Mouse (Mus musculus): ENCODE measurements at regions not wholly inside any gene's neighbourhood (a gene's known extent, or its start where the extent isn't known, plus 50 kb on each side); places are given as distances from the start of the nearest gene placed in this dataset.
"Not testable (repeated sequence)": the region's sequence is repeated elsewhere in the genome, so short reads cannot be mapped to it uniquely, and the experiment has no call there.

DNA sequence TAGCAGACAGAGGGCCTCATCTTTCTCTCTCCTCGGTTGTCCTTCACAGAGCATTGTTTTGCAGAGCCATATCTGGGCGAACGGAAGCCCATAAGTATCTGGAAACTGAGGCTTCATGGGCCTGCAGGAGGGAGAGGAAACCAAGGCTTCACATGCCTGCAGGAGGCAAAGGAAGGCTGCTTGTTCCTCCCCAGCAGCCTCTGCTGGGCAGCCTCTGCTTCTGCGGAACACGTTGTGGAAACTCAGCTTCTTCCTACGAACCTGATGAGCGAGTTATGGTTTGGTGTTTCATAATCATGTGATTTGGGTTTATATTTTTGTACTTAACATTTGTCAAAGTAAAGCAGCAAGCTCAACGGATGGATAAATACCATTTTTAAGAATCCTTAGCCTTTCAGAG lies 177.6 kb upstream of the Arglu1 start:
- intact Hi-C loops (cut with DNase I), result no loop called here
- DNase-seq (ENCODE audit: extremely low spot score in 1 of 2, low spot score in 2 of 2), result no peak

DNA sequence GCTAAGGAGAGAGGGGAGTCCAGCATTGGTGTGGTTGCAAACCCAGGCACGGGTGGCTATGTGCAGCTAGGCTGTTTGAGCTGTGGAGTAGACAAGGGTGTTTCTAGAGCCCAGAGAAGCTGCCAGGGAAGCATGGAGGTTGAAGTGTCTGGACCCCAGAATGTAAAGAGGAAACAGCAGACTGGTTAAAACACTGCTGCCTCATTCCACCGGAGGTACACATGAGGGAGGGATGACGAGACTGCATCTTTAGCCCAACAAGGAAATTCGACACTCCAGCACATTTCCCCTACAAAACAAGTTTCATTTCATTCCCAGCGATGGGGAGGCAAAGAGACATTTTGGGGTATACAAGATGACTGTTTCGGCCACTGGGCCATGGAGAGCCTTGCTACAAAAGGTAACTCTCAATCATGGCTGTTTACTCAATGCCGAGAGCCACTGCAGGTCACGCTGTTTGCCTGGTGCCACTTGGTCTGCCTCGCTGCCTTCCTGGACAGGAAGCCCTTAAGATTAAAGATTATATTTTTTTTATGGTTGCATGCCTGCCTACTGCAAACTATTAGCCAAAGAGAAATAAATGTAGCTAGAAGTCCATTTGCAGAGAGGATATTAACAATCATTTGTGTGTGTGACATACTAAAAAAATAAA lies 176.9 kb upstream of the Arglu1 start:
- DNase-seq (ENCODE audit: extremely low spot score in 1 of 2, low spot score in 2 of 2), result no peak
- intact Hi-C loops (cut with DNase I), result no loop called here

DNA sequence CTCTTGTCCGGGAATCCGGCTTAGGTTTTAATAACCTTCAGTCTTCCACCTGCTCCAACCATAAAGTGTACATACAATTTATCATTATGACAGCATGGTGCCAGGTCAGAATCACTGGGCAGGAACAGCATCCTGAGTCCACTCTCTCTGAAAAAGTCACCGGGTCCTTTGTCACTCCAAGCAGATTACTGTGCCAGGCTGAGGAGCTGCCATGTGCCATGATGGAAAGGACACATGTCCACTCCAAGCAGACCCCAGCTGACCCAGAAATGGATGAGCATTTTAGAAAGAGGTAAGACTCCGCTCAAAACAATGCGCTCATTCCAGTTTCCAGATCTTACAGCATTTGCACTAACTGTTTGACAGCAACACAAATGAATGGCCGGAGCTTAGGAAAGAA lies 172.4 kb upstream of the Arglu1 start:
- DNase-seq (ENCODE audit: extremely low spot score in 1 of 2, low spot score in 2 of 2), result no peak
- intact Hi-C loops (cut with DNase I), result no loop called here

DNA sequence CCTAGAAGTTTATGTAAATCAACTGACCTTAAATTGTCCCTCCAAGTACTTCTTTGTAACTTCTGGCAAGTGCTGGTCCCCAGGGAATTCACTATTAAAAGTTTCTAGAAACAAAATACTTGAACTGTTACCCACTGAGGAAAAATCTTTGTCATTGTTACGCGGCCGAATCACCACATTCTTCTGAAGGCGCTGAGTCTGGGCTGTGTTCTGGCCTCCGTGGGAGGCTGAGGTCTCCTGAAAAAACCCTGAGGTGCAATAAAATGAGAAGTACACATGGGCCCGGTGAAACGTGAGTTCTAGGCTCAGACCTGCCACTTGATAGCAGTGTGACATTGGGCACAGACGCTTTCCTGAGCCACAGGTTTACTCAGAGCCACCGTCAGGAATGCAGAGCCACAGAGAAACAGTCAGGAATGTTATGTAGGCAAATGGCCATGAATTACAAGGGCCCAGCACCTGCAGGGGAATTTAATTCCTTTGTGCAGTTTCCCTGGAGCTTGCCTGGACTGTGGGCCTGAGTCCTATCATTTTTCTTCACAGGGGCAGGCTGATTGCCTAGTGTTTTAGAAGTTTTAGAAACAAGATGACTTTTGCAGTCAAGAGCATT lies 171.1 kb upstream of the Arglu1 start:
- intact Hi-C loops (cut with DNase I), result no loop called here
- no peak for DNase-seq (ENCODE audit: extremely low spot score in 1 of 2, low spot score in 2 of 2)

DNA sequence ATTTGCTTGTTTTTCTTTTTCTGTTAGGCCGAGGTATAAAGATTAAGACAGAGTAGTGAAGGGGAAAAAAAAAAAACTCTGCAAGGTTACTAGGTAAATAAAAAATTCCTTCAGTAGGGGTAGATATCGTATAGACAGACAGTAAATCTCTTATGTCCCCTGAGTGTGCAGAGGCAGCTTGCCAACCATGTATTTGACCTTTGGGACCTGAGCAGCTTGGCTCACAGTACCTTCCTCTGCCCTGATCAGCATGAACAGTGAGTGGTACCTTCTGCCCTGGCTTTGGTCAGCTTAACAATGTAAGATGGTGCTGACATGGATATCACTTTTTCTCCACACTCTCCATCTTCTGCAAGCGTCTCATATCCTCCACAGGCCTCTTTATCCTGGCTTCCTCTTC lies 168.3 kb upstream of the Arglu1 start:
- intact Hi-C loops (cut with DNase I), result no loop called here
- no peak for DNase-seq (ENCODE audit: extremely low spot score in 1 of 2, low spot score in 2 of 2)

DNA sequence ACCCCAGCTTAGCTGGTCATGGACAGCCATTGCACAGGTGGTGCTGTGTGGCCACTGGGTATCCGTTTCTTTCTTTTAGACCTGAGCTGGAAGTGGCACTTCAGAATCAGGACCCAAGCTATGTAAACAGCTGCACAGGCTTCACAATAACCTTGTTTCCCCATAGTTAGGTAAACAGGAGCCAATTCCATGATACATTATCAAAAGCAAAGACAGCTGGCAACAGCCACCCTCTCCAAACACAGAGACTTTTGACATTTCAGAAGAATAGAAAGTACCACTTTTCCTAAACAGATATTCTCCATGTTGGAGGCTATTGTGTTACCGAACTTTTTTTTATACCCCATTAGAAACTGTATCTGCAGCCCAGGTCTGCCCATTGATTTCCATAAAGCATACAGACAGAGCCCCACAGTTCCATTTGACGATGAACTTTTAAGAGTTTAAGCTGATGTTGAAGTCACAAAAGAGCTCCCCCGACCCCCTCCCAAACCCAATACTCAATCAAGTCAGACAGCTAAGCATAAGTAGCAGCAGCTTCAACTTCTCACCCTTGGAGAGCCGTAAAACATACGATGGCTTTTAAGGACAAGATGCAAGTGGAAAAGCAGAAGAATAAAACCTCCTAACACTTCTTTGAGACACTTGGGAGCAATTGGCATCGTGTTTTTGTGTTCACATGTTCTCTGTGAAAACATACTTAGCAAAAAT lies 162.5 kb upstream of the Arglu1 start:
- no peak for DNase-seq (ENCODE audit: extremely low spot score in 1 of 2, low spot score in 2 of 2)
- intact Hi-C loops (cut with DNase I), result no loop called here

DNA sequence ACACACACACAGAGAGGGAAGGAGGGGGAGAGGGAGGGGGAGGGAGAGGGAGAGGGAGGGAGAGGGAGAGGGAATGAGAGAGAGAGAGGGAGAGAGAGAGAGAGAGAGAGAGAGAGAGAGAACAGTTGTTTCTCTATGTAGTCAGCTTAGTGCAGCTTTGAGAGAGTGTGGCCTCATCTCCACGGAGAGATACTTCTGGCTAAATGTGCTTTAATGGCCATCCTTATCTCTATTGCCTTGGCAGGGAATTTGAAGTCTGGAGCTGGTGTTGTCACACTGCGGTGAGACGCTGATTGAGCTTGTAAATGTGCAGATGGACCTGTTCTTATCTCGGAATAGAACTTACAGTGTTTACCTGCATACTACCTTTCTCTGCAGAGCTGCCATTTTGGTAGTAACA lies 160.9 kb upstream of the Arglu1 start:
- intact Hi-C loops (cut with DNase I), result no loop called here
- no peak for DNase-seq (ENCODE audit: extremely low spot score in 1 of 2, low spot score in 2 of 2)

DNA sequence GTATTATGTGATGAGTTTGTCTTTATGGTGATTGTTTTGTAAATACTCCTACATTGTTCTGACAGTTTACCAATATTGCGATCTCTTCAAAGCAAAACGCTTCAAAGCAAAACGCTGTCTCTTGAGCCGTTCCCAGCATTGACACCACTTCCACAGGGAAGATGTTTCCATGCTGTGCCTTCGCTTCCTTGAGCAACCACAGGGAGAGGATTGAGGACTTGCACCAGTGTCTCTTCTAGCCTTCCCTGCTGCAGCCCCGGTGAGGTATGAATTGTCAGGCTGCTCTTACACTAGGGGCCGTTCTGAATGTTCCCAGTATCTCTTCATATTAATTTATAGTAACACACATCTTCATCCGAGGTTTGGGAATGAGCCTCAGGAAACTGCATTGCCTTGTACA lies 160.4 kb upstream of the Arglu1 start:
- intact Hi-C loops (cut with DNase I), result no loop called here
- DNase-seq (ENCODE audit: extremely low spot score in 1 of 2, low spot score in 2 of 2), result no peak

DNA sequence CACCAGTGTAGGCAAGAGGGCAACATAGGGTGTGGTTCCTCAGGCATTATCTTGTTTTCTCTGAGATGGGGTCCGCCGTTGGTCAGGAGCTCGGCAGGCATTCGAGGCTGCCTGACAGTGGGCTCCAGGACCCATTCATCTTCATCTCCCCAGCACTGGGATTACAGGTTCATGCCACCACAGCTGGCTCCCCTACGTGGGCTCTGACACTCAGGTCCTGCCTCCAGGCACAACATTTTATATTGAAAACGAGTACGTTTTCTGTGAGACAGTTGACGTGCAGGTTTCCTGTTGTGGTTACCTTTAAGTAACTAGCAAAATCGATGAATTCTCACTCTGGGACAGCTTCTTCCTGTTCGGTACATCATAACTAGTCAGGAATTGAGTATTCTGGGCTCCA lies 157.3 kb upstream of the Arglu1 start:
- intact Hi-C loops (cut with DNase I), result no loop called here
- no peak for DNase-seq (ENCODE audit: extremely low spot score in 1 of 2, low spot score in 2 of 2)

DNA sequence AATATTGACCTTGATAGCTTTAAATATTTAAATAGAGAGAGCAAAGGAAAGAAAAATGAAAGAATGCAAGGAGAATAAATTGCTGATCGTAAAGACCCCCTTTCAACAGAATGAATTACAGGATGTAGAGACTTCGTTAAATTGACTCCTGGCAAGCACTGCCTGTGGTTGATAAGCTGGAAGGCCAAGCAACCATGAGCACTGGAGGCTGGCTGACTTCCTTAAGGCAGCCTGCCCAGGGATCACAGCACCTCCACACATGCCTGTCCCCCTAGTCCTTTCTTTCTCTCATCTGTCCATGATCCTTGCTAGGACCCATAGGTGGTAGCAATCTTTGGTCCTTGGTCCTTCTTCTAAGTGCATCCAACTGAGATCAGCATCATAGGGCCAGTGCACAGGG lies 152.0 kb upstream of the Arglu1 start:
- intact Hi-C loops (cut with DNase I), result no loop called here
- DNase-seq (ENCODE audit: extremely low spot score in 1 of 2, low spot score in 2 of 2), result no peak

DNA sequence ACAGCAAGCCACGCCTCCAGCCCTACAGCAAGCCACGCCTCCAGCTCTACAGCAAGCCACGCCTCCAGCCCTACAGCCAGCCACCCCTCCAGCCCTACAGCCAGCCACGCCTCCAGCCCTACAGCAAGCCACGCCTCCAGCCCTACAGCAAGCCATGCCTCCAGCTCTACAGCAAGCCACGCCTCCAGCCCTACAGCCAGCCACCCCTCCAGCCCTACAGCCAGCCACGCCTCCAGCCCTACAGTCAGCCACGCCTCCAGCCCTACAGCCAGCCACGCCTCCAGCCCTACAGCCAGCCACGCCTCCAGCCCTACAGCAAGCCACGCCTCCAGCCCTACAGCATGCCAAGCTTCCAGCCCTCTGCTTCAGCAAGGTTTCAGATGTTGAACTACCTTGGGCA lies 145.8 kb upstream of the Arglu1 start:
- intact Hi-C loops (cut with DNase I); DNase-seq (ENCODE audit: extremely low spot score in 1 of 2, low spot score in 2 of 2): not testable (repeated sequence)

DNA sequence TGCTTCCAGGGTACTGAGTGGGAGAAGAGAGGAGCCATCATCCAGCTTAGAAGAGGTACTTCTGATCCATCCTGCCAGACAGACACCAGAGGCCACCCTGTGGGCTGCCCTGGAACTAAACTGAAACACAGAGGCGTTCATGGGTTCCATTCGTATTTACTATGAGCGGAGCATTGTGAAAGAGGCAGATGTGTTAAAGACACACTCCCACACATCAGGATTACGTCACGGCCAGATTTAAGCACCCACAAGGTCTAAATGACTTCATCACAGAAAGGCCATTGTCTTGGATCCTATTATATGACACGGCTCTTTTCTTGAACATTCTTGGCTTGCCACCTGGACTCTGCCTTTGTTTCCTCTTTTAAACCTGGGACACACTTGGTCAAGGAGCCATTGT lies 141.0 kb upstream of the Arglu1 start:
- intact Hi-C loops (cut with DNase I), result no loop called here
- no peak for DNase-seq (ENCODE audit: extremely low spot score in 1 of 2, low spot score in 2 of 2)

DNA sequence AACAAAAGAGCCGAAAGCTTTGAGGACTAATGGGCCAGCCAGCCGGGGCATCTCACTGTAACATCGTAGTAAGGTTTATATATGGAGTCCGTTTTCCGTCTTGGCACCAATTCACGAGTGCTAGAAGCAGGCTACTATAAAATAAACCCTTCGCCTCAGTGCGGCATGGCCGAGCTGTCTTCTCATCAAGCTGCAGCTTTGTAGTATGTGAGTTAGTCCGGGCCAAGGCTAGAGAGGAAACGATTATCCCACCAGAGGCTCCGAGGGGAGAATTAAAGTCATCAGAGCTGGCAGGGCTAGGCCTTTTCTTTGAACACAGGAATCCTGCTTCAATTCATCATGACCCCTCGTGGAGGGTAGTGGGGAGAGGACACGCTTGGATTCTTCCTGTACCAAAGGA lies 138.9 kb upstream of the Arglu1 start:
- DNase-seq (ENCODE audit: extremely low spot score in 1 of 2, low spot score in 2 of 2), result no peak
- intact Hi-C loops (cut with DNase I), result no loop called here

DNA sequence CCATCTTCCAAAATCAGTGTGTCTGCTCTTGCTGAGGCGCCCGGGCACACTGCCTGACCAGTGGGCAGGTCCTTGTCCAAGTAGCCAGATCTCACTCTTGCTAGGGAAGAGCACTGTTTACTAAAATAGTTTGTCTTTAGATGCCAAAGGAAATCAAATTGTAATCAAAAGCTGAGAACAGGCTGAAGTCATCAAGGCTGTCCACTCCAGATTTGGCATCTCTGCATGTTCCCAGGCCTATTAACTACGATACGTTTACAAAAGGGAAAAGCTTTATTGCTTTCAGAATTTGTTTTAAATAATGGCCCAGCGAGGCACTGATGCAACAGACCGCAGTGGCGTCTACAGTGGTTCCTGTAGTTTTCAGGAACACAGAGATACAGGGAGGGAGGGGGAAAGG lies 137.2 kb upstream of the Arglu1 start:
- DNase-seq (ENCODE audit: extremely low spot score in 1 of 2, low spot score in 2 of 2), result no peak
- intact Hi-C loops (cut with DNase I), result no loop called here

DNA sequence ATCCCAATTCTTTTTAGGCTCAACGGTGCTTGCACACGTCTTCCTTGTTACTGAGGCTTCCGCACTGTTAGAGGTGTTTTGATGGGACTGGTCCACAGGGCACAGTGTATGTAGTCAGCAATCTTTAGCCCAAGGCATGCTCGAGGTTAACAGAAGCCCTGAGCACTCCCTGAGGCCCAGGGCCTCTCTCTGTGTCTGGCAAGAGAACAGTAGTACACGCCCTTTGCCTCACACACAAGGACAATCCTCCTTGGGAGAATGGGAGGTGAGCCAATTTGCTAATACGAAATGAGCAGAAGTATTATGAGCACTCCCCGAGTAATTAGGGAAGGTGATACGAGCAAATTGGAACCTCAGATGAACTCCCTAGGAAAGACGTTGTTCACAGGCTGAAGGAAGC lies 136.5 kb upstream of the Arglu1 start:
- no peak for DNase-seq (ENCODE audit: extremely low spot score in 1 of 2, low spot score in 2 of 2)
- intact Hi-C loops (cut with DNase I), result no loop called here

DNA sequence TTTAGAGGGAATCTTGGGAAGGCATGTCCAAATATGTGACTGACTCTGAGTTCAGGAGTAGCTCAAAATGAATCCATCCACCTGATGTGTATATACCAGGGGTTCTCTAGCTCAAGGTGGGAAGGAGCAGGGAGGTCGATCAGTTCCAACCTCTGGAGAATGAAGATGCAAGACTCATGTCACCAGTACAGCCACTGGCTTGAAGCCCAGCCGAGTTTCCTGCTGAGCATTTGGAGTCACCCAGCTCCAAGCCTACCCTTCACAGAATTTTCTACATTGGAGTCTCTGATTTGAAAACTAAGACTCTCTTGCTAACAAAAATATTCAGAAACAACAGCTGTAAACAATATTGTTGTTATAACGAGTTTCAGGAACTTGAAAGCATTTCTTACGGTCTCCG lies 134.6 kb upstream of the Arglu1 start:
- no peak for DNase-seq (ENCODE audit: extremely low spot score in 1 of 2, low spot score in 2 of 2)
- intact Hi-C loops (cut with DNase I), result no loop called here

DNA sequence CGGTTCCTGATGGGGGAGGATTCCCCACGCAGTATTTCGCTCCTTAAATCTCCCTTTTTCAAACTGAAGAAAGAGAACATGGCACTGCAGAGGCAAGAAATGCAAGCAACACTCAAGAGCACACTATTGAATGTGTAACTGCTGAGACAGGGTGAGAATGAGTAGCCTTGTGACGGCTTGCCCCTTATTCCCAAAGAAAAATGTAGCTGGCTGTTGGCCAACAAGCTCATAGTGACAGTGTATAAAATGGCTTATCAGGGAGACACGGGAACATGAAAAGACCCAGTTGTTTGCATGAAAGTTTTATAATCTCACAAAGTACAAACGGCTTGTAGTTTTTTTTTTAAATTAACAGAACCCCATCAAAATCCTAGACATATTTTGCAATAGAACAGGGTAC lies 130.8 kb upstream of the Arglu1 start:
- intact Hi-C loops (cut with DNase I), result no loop called here
- DNase-seq (ENCODE audit: extremely low spot score in 1 of 2, low spot score in 2 of 2), result no peak

DNA sequence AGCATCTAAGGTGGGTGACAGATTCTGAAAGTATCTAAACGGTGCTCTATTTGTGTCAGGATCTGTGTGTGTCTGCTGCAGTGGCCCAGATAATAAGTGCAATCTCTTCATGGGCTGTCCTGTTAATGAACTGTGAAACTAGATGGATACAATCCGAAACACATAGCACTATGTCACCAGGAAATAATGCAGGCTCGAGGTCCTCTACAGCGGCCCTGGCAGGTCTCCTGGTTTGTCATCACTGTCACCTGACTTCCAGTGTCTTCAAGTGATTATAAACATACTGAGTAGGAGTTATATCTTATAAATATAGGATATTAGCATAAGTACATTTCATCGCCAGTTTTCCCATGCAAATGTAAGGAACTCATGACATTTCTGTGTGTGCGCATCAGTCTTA lies 130.3 kb upstream of the Arglu1 start:
- DNase-seq (ENCODE audit: extremely low spot score in 1 of 2, low spot score in 2 of 2), result no peak
- intact Hi-C loops (cut with DNase I), result no loop called here

DNA sequence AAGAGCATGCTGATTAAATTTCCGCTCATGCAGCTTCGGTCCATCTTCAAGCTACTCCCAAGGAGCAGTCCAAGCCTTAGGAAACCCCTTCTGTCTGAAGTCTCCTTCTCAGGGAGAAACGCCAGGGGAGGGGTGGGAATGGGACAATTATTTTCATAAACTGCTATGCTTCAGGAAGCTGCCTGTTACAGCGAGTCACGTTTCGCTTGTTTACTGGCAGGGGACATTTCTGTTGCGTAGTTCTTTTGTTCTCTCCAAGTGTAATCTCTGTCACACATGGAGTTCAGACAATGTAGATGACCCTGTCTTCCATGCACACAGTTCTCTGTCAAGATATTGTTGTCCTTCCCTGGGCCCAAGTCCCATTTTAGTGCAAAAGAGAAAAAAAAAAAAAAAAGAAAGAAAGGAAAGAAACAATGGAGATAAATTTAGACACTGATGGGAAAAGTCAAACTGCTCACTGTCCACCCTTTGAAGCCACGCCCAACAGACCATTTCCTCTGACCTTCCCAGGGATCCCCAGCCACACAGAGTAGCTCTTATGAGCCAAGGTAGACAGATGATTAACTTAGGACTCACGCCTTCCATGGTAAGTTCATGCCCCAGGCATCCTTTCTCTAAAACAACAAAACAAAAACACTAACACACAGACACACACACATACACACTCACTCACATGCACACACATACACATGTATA lies 129.1 kb upstream of the Arglu1 start:
- intact Hi-C loops (cut with DNase I), result no loop called here
- no peak for DNase-seq (ENCODE audit: extremely low spot score in 1 of 2, low spot score in 2 of 2)

DNA sequence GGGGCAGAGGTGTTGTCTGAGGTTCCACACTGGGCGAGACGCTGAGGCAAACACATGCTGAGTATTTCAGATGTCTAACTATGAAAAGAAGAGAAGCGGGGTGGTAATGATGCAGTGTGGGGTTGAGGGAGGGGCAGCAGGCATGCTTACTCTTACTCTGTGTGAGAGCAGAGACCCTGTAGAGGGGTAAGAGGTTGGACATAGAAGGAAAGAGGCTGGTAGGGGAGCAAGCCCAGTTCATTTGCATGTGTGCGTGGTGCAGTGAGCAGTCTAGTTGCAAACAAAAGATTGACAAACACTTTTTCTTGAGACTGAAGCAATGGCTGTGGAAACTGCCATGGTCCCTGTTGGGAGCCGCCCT lies 122.5 kb upstream of the Arglu1 start:
- intact Hi-C loops (cut with DNase I), result no loop called here
- DNase-seq (ENCODE audit: extremely low spot score in 1 of 2, low spot score in 2 of 2), result no peak

Measured in left cerebral cortex, postnatal 10 days (tissue).